Mouse (Mus musculus): Measurements from ENCODE around the gene Slc25a35.

DNA sequence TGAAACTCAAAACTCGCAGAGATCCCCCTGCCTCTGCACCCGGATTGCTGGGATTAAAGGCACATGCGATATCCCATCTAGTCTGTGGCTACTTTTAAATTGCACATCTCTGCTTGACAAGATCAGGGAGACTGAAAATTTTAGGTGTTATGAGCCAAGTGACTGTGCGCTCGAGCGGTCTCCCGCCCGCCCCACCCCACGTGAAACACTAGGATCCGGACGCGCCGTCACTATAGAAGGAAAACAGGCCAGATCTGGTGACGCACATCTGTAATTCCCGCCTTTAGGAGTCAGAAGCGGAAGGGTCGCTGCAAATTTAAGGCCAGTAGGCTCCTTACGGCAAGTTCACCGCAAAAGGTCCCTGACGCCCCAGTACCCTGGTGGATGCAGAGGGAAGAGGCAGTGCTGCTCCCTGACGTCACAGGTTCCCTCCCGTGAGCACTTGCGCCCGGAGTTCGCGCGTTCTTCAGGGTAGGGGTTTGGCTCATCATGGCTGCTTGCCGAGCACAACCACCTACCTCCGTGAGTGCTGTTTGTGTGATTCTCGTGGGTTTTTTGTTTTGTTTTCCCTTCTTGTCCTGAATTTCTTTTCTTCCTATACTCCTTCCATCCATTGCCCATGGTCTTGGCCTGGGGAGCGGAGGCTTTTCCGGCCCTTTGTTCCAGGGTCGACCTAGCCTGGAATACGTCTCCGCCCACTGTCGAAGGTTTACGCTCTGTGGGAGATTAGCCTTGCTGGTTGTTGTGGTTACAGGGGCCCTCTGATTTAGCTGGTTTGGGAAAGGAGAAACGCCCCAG, 47.9 kb downstream of the Slc25a35 start, which contains the start of gene Ctc1:
- TF ChIP-seq POLR2AphosphoS2 (IDR thresholded peaks at IDR 0.05; ENCODE audit: low read length) (peak; percentile 95; the same call in 1 of the 2 replicates), CTCF (IDR thresholded peaks at IDR 0.05 in 2 of 3, conservative IDR thresholded peaks at IDR 0.05 in 1 of 3; ENCODE audit: control insufficient read depth in 1 of 3, insufficient read depth in 1 of 3, low read depth in 2 of 3, low read length in 3 of 3, poor library complexity in 1 of 3, severe bottlenecking in 1 of 3) (peak in 2 of 3 experiments; percentile 11 to 42; a peak in 2 of 6 replicates), POLR2AphosphoS5 (IDR thresholded peaks at IDR 0.05; ENCODE audit: borderline replicate concordance, low read depth, low read length) (peak; percentile 63; the same call in 1 of the 2 replicates), EP300 (IDR thresholded peaks at IDR 0.05; ENCODE audit: low read depth in 1 of 2, low read length in 2 of 2) (peak in 1 of 2 experiments; percentile 39; a peak in 1 of 4 replicates), GABPA (IDR thresholded peaks at IDR 0.05; ENCODE audit: low read depth, low read length) (no peak), CHD2 (IDR thresholded peaks at IDR 0.05; ENCODE audit: low read length) (no peak), POLR2A (IDR thresholded peaks at IDR 0.05; ENCODE audit: control insufficient read depth in 1 of 2, insufficient read depth in 1 of 2, low read depth in 1 of 2, low read length in 2 of 2, poor library complexity in 1 of 2) (peak; percentile 84 to 98), MXI1 (IDR thresholded peaks at IDR 0.05; ENCODE audit: low read depth, low read length) (peak; percentile 75), MAFK (IDR thresholded peaks at IDR 0.05; ENCODE audit: borderline replicate concordance, low read depth, low read length) (no peak)
